Mouse (Mus musculus) adrenal gland, postnatal 14 days (tissue): ENCODE measurements around the gene Olfr1338. TPM values are rescaled to one million over a fixed set of nuclear protein-coding genes. Genes with fewer than 3 reads are reported as not detected.

Experiments used
- DNase-seq: peaks from one replicate; pipeline ENCODE4 v3.0.0; 2021; ENCODE audit warnings: mixed read lengths
- long read RNA-seq, 2 experiments: library from polyadenylated mRNA; stranded (forward); transcript quantifications; one replicate each; pipeline ENCODE4 v2.0.0; 2021
- total RNA-seq: library from RNA; stranded (reverse); gene quantifications from 2 replicates; pipeline ENCODE4 v1.2.3, GENCODE M21; 2021

The Olfr1338 gene
- not detected in 2 replicates for total RNA-seq
- long read RNA-seq, experiment 1: 0 reads
- long read RNA-seq, experiment 2: 0 reads

DNA sequence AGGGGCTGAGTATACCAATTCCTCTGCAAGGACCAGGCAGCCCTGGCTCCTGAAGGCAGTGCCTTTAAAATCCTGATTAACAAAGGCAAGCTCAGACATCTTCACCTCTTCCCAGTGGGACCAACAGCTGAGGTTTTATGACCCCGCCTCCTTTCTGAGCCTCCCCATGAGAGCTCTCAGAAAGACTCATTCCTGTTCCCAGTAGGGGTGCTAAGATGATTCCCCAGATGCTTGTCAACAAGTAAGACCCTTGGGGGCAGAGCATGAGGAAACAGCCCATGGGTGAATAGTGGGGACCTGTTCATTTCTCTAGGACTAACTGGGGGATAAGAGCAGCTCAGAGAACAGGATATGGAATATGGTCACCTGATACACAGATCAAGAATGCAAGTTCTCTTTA, at the start of gene Olfr1338:
Gene Olfr1338 (minus strand): TSS at position 101 of the 400 bp plus-strand sequence.
- DNase-seq: no peak

DNA sequence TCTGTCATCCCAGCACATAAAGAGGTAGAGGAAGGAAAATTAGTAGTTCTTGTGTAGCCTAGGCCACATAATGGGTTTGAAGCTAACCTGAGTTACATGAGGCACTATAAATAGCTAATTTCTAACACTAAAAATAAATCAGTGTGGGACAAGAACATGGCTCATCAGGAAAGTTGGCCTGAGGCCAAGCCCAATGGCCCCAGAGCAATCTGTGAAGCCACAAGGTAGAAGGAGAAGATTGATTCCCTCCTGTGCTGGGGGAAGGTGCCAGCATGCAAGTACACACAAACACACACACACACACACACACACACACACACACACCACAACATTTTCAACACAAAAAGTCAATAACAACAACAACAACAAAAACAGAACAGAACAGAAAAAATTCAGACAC, 34.3 kb upstream of the Olfr1338 start:
- DNase-seq: peak; percentile 5

- no peak for DNase-seq
Measured at GRCm38 (mm10) chr4:118782486-118782885, 23.9 kb upstream of the Olfr1338 start, which contains the start of gene Olfr1337. Gene Olfr1337, minus strand, starts transcription at chr4:118782586.

- no peak for DNase-seq
Measured at GRCm38 (mm10) chr4:118741881-118742280, 16.7 kb downstream of the Olfr1338 start.

- DNase-seq: no peak
Measured at GRCm38 (mm10) chr4:118740988-118741698, 17.4 kb downstream of the Olfr1338 start.

- DNase-seq: no peak
Measured at GRCm38 (mm10) chr4:118739574-118739973, 19.0 kb downstream of the Olfr1338 start.

GRCm38 (mm10) chr4:118731875-118732274, 26.7 kb downstream of the Olfr1338 start, which contains the start of gene Olfr1339:
Gene Olfr1339, plus strand, starts transcription at chr4:118732175.
- DNase-seq: no peak

DNA sequence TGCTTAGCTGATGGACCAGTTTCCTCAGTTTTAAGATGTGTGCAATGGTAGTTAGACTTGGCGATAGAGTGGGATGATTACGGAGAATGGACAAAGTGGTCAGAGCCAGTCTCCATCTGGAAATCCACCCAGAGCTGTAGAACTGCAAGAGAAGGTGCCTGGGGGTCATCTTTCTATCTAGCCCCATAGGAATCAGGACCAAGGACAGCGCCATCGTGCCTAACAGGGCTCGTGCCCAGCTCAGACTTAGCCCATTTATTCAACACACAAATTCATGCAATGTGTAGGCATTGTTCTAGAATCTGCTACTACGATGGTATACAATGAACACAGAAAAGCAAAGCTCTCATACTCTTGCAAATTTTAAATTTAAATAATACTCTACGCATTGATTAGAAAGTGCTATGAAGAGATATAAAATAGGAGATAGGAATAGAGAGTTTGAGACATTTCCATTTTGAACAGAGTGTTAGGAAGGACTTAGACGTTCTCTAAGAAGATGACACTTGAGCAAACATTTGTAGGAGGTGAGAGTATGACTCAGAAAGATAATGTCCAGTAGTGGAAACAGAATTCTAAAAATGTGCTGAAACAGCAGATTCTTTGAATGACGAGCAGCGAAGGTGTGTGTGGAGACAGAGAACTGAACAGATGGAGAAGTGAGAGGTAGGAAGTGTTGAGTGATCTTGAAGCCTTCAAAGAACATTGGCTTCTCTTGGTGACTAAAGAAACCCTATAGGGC, 36.6 kb downstream of the Olfr1338 start:
- peak; percentile 40 for DNase-seq

- DNase-seq: no peak
Measured at GRCm38 (mm10) chr4:118719838-118720237, 38.7 kb downstream of the Olfr1338 start, which contains the start of gene Olfr1340. Gene Olfr1340, plus strand, starts transcription at chr4:118720138.

- DNase-seq: no peak
Measured at GRCm38 (mm10) chr4:118711656-118712055, 46.9 kb downstream of the Olfr1338 start.

- no peak for DNase-seq
Measured at GRCm38 (mm10) chr4:118708086-118708485, 50.5 kb downstream of the Olfr1338 start.

DNA sequence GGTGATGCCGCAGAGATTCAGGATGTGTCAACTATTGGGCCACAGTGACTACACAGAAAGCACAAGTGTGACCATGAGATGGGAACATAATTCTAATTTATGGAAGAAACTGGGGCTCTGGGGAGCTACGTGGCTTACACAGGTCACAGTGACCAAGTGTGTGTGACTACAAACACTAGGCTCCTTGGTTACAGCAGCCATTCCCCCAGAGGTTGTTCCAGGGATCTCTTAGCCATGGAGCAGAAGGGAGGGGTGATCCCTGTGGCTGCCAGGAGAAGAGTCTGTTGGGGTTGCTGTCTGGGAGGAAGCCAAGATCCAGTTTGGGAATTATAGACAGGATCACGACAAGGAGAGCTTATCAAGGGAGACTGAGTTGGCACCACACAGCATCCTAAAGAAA, 55.3 kb downstream of the Olfr1338 start, which contains the start of gene Olfr1341:
Gene Olfr1341 (plus strand): TSS at position 301 of the 400 bp plus-strand sequence.
- no peak for DNase-seq

Other genes starting within 250 kb of the Olfr1338 start
- gene 2610528J11Rik, start 231.7 kb downstream of the Olfr1338 start, total RNA-seq: 3.6 TPM in 1 of 2 replicates, not detected in the other
- 0.45 and 1.4 TPM in 2 replicates for gene Tmem125, start 214.7 kb downstream of the Olfr1338 start, total RNA-seq
- gene Cfap57, start 138.0 kb downstream of the Olfr1338 start, total RNA-seq: not detected in 2 replicates
- gene Ebna1bp2, start 137.9 kb downstream of the Olfr1338 start, total RNA-seq: 67.7 and 86.3 TPM in 2 replicates
- gene Olfr62, start 99.8 kb downstream of the Olfr1338 start, total RNA-seq: not detected in 2 replicates
- not detected in 2 replicates for gene Olfr1342, start 66.0 kb downstream of the Olfr1338 start, total RNA-seq
- not detected in 2 replicates for gene Olfr1341, start 55.2 kb downstream of the Olfr1338 start, total RNA-seq
- not detected in 2 replicates for gene Olfr1340, start 38.6 kb downstream of the Olfr1338 start, total RNA-seq
- gene Olfr1339, start 26.6 kb downstream of the Olfr1338 start, total RNA-seq: not detected in 2 replicates
- gene Olfr1337, start 23.8 kb upstream of the Olfr1338 start, total RNA-seq: not detected in 2 replicates
- gene Olfr1335, start 51.2 kb upstream of the Olfr1338 start, total RNA-seq: not detected in 2 replicates
- not detected in 2 replicates for gene Olfr1333, start 77.5 kb upstream of the Olfr1338 start, total RNA-seq
- gene Olfr1331, start 105.9 kb upstream of the Olfr1338 start, total RNA-seq: not detected in 2 replicates
- not detected in 2 replicates for gene Olfr1330, start 129.9 kb upstream of the Olfr1338 start, total RNA-seq
- not detected in 2 replicates for gene Olfr1329, start 158.7 kb upstream of the Olfr1338 start, total RNA-seq
- gene Olfr1328, start 179.9 kb upstream of the Olfr1338 start, total RNA-seq: not detected in 2 replicates
- 0.33 and 0.60 TPM in 2 replicates for gene Lao1, start 202.8 kb upstream of the Olfr1338 start, total RNA-seq